Mouse (Mus musculus): ENCODE measurements at regions not wholly inside any gene's neighbourhood (a gene's known extent, or its start where the extent isn't known, plus 50 kb on each side); places are given as distances from the start of the nearest gene placed in this dataset.

- in situ Hi-C loops (cut with MboI; ENCODE audit: low pct_ligation_motif_present, low pct_unique_long_range_greater_than_20kb, low sequenced_read_pairs): loop anchor here (10.0 kb wide), 1 partner anchor 655 kb away; no protein-coding TSS in a partner anchor
- H3K4me1 ChIP-seq (ENCODE audit: control insufficient read depth in 1 of 2, insufficient read depth in 2 of 2): peaks cover 2 to 5% of the 10 kb centered on the region in 2 experiments; a peak in 2 of 4 replicates
- no peak overlapping the region for H3K4me3 ChIP-seq (replicated peaks in 1 of 3; ENCODE audit: low read depth in 2 of 3, low read length in 2 of 3, poor library complexity in 1 of 3)
- dilution Hi-C loops (cut with MboI; ENCODE audit: extremely low pct_ligation_motif_present, extremely low pct_unique_long_range_greater_than_20kb, low sequenced_read_pairs): no loop called here
- H3K4me2 ChIP-seq (ENCODE audit: insufficient read depth, low read depth, poor library complexity, severe bottlenecking): no peak overlapping the region
- H3K79me2 ChIP-seq (replicated peaks; ENCODE audit: control insufficient read depth, extremely low read depth, insufficient read depth, poor library complexity, severe bottlenecking): no peaks in the 10 kb centered on the region
- H3K9ac ChIP-seq (ENCODE audit: insufficient read depth, low read depth): no peak overlapping the region
- H3K36me3 ChIP-seq (replicated peaks in 1 of 2; ENCODE audit: control insufficient read depth in 1 of 2, insufficient read depth in 1 of 2, low read length in 1 of 2): no peaks in the 10 kb centered on the region
- H3K27me3 ChIP-seq (replicated peaks): peaks cover 3% of the 10 kb centered on the region
- no peak for TF ChIP-seq MEF2A (IDR thresholded peaks at IDR 0.05; ENCODE audit: borderline replicate concordance, low read depth, low read length)
- TF ChIP-seq JUND (conservative IDR thresholded peaks at IDR 0.05; ENCODE audit: low read depth, low read length): no peak
- TF ChIP-seq ZMIZ1 (IDR thresholded peaks at IDR 0.05; ENCODE audit: low read depth, low read length): no peak
- TF ChIP-seq NRF1 (IDR thresholded peaks at IDR 0.05; ENCODE audit: low read depth, low read length): no peak
- TF ChIP-seq ELF1 (IDR thresholded peaks at IDR 0.05; ENCODE audit: low read depth, low read length): no peak
- no peak for TF ChIP-seq MYC (IDR thresholded peaks at IDR 0.05; ENCODE audit: low read depth, low read length)
- no peak for TF ChIP-seq POLR2AphosphoS2 (IDR thresholded peaks at IDR 0.05; ENCODE audit: low read depth, low read length)
- TF ChIP-seq ZNF384 (IDR thresholded peaks at IDR 0.05; ENCODE audit: low read depth, low read length): no peak
- no peak for TF ChIP-seq MXI1 (IDR thresholded peaks at IDR 0.05; ENCODE audit: low read depth, low read length)
- TF ChIP-seq GABPA (IDR thresholded peaks at IDR 0.05; ENCODE audit: insufficient replicate concordance, low read depth, low read length): no peak
- no peak for TF ChIP-seq HCFC1 (IDR thresholded peaks at IDR 0.05; ENCODE audit: low read depth, low read length)
- no peak for TF ChIP-seq CHD2 (IDR thresholded peaks at IDR 0.05; ENCODE audit: low read length)
- TF ChIP-seq JUN (IDR thresholded peaks at IDR 0.05; ENCODE audit: insufficient read depth, low read depth, low read length): no peak
- no peak for TF ChIP-seq KAT2A (IDR thresholded peaks at IDR 0.05; ENCODE audit: insufficient replicate concordance, low read length)
- TF ChIP-seq CHD1 (IDR thresholded peaks at IDR 0.05; ENCODE audit: low read depth, low read length): no peak
- TF ChIP-seq USF2 (conservative IDR thresholded peaks at IDR 0.05; ENCODE audit: low read depth, low read length): no peak
- H3K9me3 ChIP-seq (replicated peaks; ENCODE audit: low read length): peaks cover 9% of the 10 kb centered on the region
- DNase-seq (ENCODE audit: extremely low read depth): no peak
- no peak overlapping the region for H3K27ac ChIP-seq (ENCODE audit: insufficient read depth, low read depth)
Measured at GRCm38 (mm10) chr2:33989555-33990370, 102.0 kb upstream of the Mvb12b start.

- no peak for DNase-seq (ENCODE audit: extremely low read depth)
- dilution Hi-C loops (cut with MboI; ENCODE audit: extremely low pct_ligation_motif_present, extremely low pct_unique_long_range_greater_than_20kb, low sequenced_read_pairs): no loop called here
Measured at GRCm38 (mm10) chr2:33986420-33986819, 98.7 kb upstream of the Mvb12b start.

More at GRCm38 (mm10) chr2:33986420-33986819, 98.7 kb upstream of the Mvb12b start:
- in situ Hi-C loops (cut with MboI; ENCODE audit: low pct_ligation_motif_present, low pct_unique_long_range_greater_than_20kb, low sequenced_read_pairs): loop anchor here (10.0 kb wide), 1 partner anchor 658 kb away; no protein-coding TSS in a partner anchor
- H3K36me3 ChIP-seq (replicated peaks in 1 of 2; ENCODE audit: control insufficient read depth in 1 of 2, insufficient read depth in 1 of 2, low read length in 1 of 2): no peaks in the 10 kb centered on the region
- H3K4me2 ChIP-seq (ENCODE audit: insufficient read depth, low read depth, poor library complexity, severe bottlenecking): no peak overlapping the region
- H3K27ac ChIP-seq (ENCODE audit: insufficient read depth, low read depth): no peak overlapping the region
- H3K9me3 ChIP-seq (replicated peaks; ENCODE audit: low read length): no peaks in the 10 kb centered on the region
- H3K9ac ChIP-seq (ENCODE audit: insufficient read depth, low read depth): no peak overlapping the region
- H3K4me3 ChIP-seq (replicated peaks in 1 of 3; ENCODE audit: low read depth in 2 of 3, low read length in 2 of 3, poor library complexity in 1 of 3): no peak overlapping the region
- H3K4me1 ChIP-seq (ENCODE audit: control insufficient read depth in 1 of 2, insufficient read depth in 2 of 2): peaks cover 2 to 5% of the 10 kb centered on the region in 2 experiments; a peak in 2 of 4 replicates
- no peaks in the 10 kb centered on the region for H3K27me3 ChIP-seq (replicated peaks)
- H3K79me2 ChIP-seq (replicated peaks; ENCODE audit: control insufficient read depth, extremely low read depth, insufficient read depth, poor library complexity, severe bottlenecking): no peaks in the 10 kb centered on the region
- TF ChIP-seq MXI1 (IDR thresholded peaks at IDR 0.05; ENCODE audit: low read depth, low read length) (no peak), JUND (conservative IDR thresholded peaks at IDR 0.05; ENCODE audit: low read depth, low read length) (no peak), USF2 (conservative IDR thresholded peaks at IDR 0.05; ENCODE audit: low read depth, low read length) (no peak), HCFC1 (IDR thresholded peaks at IDR 0.05; ENCODE audit: low read depth, low read length) (peak; percentile 64), ZNF384 (IDR thresholded peaks at IDR 0.05; ENCODE audit: low read depth, low read length) (no peak)
